Mouse (Mus musculus) spleen, postnatal 14 days (tissue): ENCODE data around the gene Timm23.
"Not testable (repeated sequence)": the region's sequence is repeated elsewhere in the genome, so short reads cannot be mapped to it uniquely, and the experiment has no call there.

Source experiments
- DNase-seq, 2 experiments: peaks; one replicate each; pipeline ENCODE4 v3.0.0; 2021 to 2022; ENCODE audit warnings: low spot score in 2 of 2

Timm23 gene

GRCm38 (mm10) chr14:32201791-32202451 lies at the start of gene Timm23, which contains the start of gene Parg:
Gene Timm23, minus strand, starts transcription at chr14:32201898.
Gene Parg, plus strand, starts transcription at chr14:32201949.
- DNase-seq, result peak; percentile 70 to 82

GRCm38 (mm10) chr14:32249616-32250015 lies 47.9 kb upstream of the Timm23 start:
- no peak for DNase-seq

GRCm38 (mm10) chr14:32246019-32246418 lies 44.3 kb upstream of the Timm23 start:
- no peak for DNase-seq

- no peak for DNase-seq
Measured at GRCm38 (mm10) chr14:32242401-32242800, 40.7 kb upstream of the Timm23 start.

GRCm38 (mm10) chr14:32228996-32229395 lies 27.3 kb upstream of the Timm23 start:
- peak in 1 of 2 experiments; percentile 37 for DNase-seq

GRCm38 (mm10) chr14:32226601-32227000 lies 24.9 kb upstream of the Timm23 start:
- DNase-seq, result no peak

GRCm38 (mm10) chr14:32201354-32201753 lies 344 bp downstream of the Timm23 start:
- no peak for DNase-seq

GRCm38 (mm10) chr14:32193557-32193956 lies 8.1 kb downstream of the Timm23 start:
- not testable (repeated sequence) for DNase-seq

- peak; percentile 30 to 50 for DNase-seq
Measured at GRCm38 (mm10) chr14:32192437-32192836, 9.3 kb downstream of the Timm23 start.

- DNase-seq, result no peak
Measured at GRCm38 (mm10) chr14:32191926-32192325, 9.8 kb downstream of the Timm23 start.

- DNase-seq, result no peak
Measured at GRCm38 (mm10) chr14:32190627-32191391, 10.9 kb downstream of the Timm23 start.

GRCm38 (mm10) chr14:32183846-32184245 lies 17.9 kb downstream of the Timm23 start:
- no peak for DNase-seq

GRCm38 (mm10) chr14:32180861-32181260 lies 20.8 kb downstream of the Timm23 start:
- DNase-seq, result no peak

GRCm38 (mm10) chr14:32179393-32180195 lies 22.1 kb downstream of the Timm23 start:
- DNase-seq, result no peak

GRCm38 (mm10) chr14:32176590-32176989 lies 25.1 kb downstream of the Timm23 start:
- not testable (repeated sequence) for DNase-seq

GRCm38 (mm10) chr14:32175310-32175709 lies 26.4 kb downstream of the Timm23 start:
- no peak for DNase-seq

- no peak for DNase-seq
Measured at GRCm38 (mm10) chr14:32170137-32170536, 31.6 kb downstream of the Timm23 start.

- peak; percentile 27 to 60 for DNase-seq
Measured at GRCm38 (mm10) chr14:32168653-32169231, 33.0 kb downstream of the Timm23 start.

GRCm38 (mm10) chr14:32167326-32167725 lies 34.4 kb downstream of the Timm23 start:
- DNase-seq, result no peak

- DNase-seq, result no peak
Measured at GRCm38 (mm10) chr14:32166840-32167239, 34.9 kb downstream of the Timm23 start.

GRCm38 (mm10) chr14:32166062-32166441 lies 35.6 kb downstream of the Timm23 start:
- no peak for DNase-seq
